Mouse (Mus musculus): Measurements from ENCODE around the gene Tomm40.

- TF ChIP-seq CTCF (IDR thresholded peaks at IDR 0.05; ENCODE audit: low read depth): no peak
- no peak for TF ChIP-seq EP300 (IDR thresholded peaks at IDR 0.05; ENCODE audit: low read depth)
Observed at GRCm38 (mm10) chr7:19688611-19689010, 26.6 kb downstream of the Tomm40 start.

All from liver, postnatal 0 days (tissue).